Mouse (Mus musculus) stomach, embryonic 14.5 days (tissue): ENCODE results near the gene Map3k5. TPM values are rescaled to one million over a fixed set of nuclear protein-coding genes. Genes with fewer than 3 reads are reported as not detected.

ENCODE experiments used
- ATAC-seq: fragments of 200-750 bp; cut with Nextera tagmentation; 2 replicates; pipeline ENCODE4 v1.8.0; 2017; ENCODE audit warnings: low read depth, moderate TSS enrichment; ENCODE audit not compliant: insufficient number of reproducible peaks, insufficient read depth, low FRiP score
- H3K27ac ChIP-seq: fragments of 300-500 bp; sonication (generic); 2 replicates; pipeline ENCODE4 v1.5.1; 2014; ENCODE audit warnings: mild to moderate bottlenecking, low read length, moderate library complexity, mixed read lengths
- H3K27me3 ChIP-seq: fragments of 300-500 bp; sonication (generic); 2 replicates; pipeline ENCODE4 v1.6.1; 2014; ENCODE audit warnings: low read length, control low read depth, mixed read lengths; ENCODE audit not compliant: control insufficient read depth, insufficient read depth
- H3K36me3 ChIP-seq: fragments of 300-500 bp; sonication (generic); 2 replicates; pipeline ENCODE4 v1.6.1; 2014; ENCODE audit warnings: mild to moderate bottlenecking, control low read depth, low read length, moderate library complexity, mixed read lengths; ENCODE audit not compliant: control insufficient read depth, insufficient read depth
- H3K4me1 ChIP-seq: fragments of 300-500 bp; sonication (generic); 2 replicates; pipeline ENCODE4 v1.6.1; 2014; ENCODE audit warnings: low read length, control low read depth, mixed read lengths; ENCODE audit not compliant: control insufficient read depth, insufficient read depth
- H3K4me2 ChIP-seq: fragments of 300-500 bp; sonication (generic); replicated peaks from 2 replicates; pipeline ENCODE4 v1.6.1; 2014; ENCODE audit warnings: low read depth, low read length, control low read depth
- H3K4me3 ChIP-seq: fragments of 300-500 bp; sonication (generic); 2 replicates; pipeline ENCODE4 v1.5.1; 2014; ENCODE audit warnings: low read depth, low read length, control low read depth
- H3K9ac ChIP-seq: fragments of 300-500 bp; sonication (generic); replicated peaks from 2 replicates; pipeline ENCODE4 v1.6.1; 2014; ENCODE audit warnings: low read depth, mild to moderate bottlenecking, control low read depth, low read length, moderate library complexity, mixed read lengths
- H3K9me3 ChIP-seq: fragments of 300-500 bp; sonication (generic); 2 replicates; pipeline ENCODE4 v1.6.1; 2016; ENCODE audit warnings: low read depth, low read length, control low read depth; ENCODE audit not compliant: control insufficient read depth
- WGBS: fragments of 180-500 bp; shearing (Covaris S2); extraction: QIAGEN DNeasy Blood & Tissue Kit; methylation state at CpG from one replicate; pipeline ENCODE4 v1.1.7; 2014; 5-methylcytosine and 5-hydroxymethylcytosine counted together
- polyA plus RNA-seq: library from polyadenylated mRNA; unstranded; fragments of >200 nt; fragmentation: Nextera tagmentation; extraction: Ambion mirVana; gene quantifications from 2 replicates; pipeline ENCODE4 v1.2.1, GENCODE M21; 2014

Map3k5 gene
- polyA plus RNA-seq, 1 experiment from 2014 or later, result 4.6 TPM

DNA sequence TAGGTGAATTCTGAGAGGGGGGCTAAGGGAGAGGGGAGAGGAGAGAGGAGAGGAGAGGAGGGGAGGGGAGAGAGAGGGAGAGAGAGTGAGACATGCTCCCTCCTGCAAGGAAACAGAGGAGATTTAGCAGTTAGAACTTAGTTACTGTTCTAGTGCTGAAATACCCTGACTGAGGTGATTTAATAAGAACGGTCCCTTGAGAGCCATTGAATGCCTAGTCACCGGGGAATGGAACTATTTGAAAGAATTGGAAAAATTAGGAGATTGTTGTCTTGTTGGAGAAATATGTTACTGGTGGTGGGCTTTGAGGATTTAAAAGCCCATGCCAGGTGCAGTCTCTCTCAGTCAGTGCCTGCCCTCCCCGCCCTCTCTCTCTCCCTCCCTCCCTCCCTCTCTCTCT, 61.9 kb downstream of the Map3k5 start:
- WGBS, result 68% methylated on average over 3 of the region's 3 CpGs
- Histone ChIP-seq H3K4me1 (peaks cover 4% of the 10 kb centered on the region; the same call in 1 of the 2 replicates), H3K4me2 (no peak overlapping the region), H3K36me3 (no peaks in the 10 kb centered on the region), H3K9me3 (peaks cover 3% of the 10 kb centered on the region; the same call in 1 of the 2 replicates), H3K4me3 (no peak overlapping the region), H3K27me3 (no peaks in the 10 kb centered on the region), H3K9ac (no peak overlapping the region), H3K27ac (no peak overlapping the region)
- ATAC-seq, result no peak

GRCm38 (mm10) chr10:19999703-20000407, 65.6 kb downstream of the Map3k5 start:
- H3K27me3 ChIP-seq, result no peaks in the 10 kb centered on the region
- no peaks in the 10 kb centered on the region for H3K36me3 ChIP-seq
- H3K9ac ChIP-seq, result no peak overlapping the region
- no peak overlapping the region for H3K4me2 ChIP-seq
- no peaks in the 10 kb centered on the region for H3K4me1 ChIP-seq
- H3K4me3 ChIP-seq, result no peak overlapping the region
- WGBS, result 69% methylated on average over 4 of the region's 4 CpGs
- H3K9me3 ChIP-seq, result peaks cover 3% of the 10 kb centered on the region; the same call in 1 of the 2 replicates
- H3K27ac ChIP-seq, result no peak overlapping the region
- ATAC-seq, result no peak

- no peaks in the 10 kb centered on the region for H3K4me1 ChIP-seq
- no peak overlapping the region for H3K4me2 ChIP-seq
- no peak overlapping the region for H3K9ac ChIP-seq
- no peak overlapping the region for H3K27ac ChIP-seq
- no peaks in the 10 kb centered on the region for H3K36me3 ChIP-seq
- H3K4me3 ChIP-seq, result no peak overlapping the region
- ATAC-seq, result no peak
- 76% methylated on average over 8 of the region's 8 CpGs for WGBS
- H3K9me3 ChIP-seq, result peaks cover 3% of the 10 kb centered on the region; the same call in 1 of the 2 replicates
- H3K27me3 ChIP-seq, result no peaks in the 10 kb centered on the region
Observed at GRCm38 (mm10) chr10:20000408-20000770, 66.1 kb downstream of the Map3k5 start.

DNA sequence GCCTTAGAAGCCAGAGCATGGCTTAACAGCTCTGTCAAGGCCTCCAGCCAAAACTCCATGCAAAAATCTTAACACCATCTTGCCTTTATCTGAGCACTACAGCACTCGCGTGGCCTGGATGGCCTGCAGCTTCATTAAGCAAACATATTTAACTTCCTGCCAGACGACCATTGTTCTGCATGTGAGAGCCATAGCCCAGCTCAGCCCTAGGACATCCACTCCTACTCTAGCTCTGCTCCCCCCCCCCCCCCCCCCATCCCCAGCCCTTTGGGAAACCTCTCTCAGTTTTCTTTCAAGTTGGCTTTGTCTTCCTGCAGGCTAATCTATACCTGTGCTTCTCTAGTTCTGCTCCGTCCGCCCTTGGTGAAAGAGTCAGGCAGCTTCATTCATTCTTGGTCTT, 67.7 kb downstream of the Map3k5 start:
- H3K27ac ChIP-seq, result no peak overlapping the region
- no peak overlapping the region for H3K9ac ChIP-seq
- H3K4me3 ChIP-seq, result no peak overlapping the region
- no peaks in the 10 kb centered on the region for H3K36me3 ChIP-seq
- 50% methylated on average over 5 of the region's 5 CpGs for WGBS
- no peaks in the 10 kb centered on the region for H3K4me1 ChIP-seq
- no peak for ATAC-seq
- H3K4me2 ChIP-seq, result no peak overlapping the region
- no peaks in the 10 kb centered on the region for H3K27me3 ChIP-seq
- peaks cover 3% of the 10 kb centered on the region; the same call in 1 of the 2 replicates for H3K9me3 ChIP-seq

DNA sequence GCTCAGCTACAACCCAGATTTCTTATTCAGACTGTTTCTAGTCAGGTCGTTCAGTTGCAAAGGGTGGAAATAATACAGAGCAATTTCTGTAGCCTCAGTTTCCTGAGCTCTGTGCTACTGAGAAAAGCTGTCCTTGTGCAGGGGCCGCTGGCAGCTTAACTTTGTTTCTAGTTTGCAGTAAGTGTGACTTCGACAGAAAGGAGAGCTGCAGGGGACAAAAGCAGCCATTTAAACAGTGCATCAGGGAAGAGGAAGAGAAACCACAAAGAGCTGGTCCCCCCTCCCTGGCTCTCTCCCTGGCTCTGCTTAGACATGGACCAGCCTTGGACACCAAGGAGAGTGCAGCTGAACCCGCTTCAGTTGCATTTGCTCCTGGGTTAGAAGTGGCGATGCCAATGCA, 68.7 kb downstream of the Map3k5 start:
- Histone ChIP-seq H3K36me3 (no peaks in the 10 kb centered on the region), H3K4me2 (no peak overlapping the region), H3K27ac (no peak overlapping the region), H3K9me3 (no peaks in the 10 kb centered on the region), H3K4me1 (no peaks in the 10 kb centered on the region), H3K9ac (no peak overlapping the region), H3K27me3 (no peaks in the 10 kb centered on the region), H3K4me3 (no peak overlapping the region)
- ATAC-seq, result no peak
- 64% methylated on average over 5 of the region's 5 CpGs for WGBS

DNA sequence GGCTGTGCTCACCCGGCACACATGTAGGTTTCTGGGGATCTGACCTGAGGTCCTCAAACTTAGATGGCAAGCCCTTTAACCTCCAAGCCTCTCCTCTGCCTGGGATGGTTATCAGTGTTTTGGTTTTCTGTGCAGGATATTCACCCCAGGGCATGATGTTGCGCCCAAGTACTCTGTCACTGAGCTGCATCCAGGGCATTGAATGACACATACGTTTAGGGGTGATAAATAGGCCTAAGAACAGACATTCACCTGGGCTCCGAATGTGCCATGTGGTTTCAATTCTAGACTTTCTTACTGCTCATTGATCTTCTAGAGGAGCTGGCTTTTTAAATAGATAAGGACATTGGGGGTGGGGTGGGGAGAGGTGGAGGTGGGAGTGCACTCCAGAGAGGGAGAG, 70.5 kb downstream of the Map3k5 start:
- no peak for ATAC-seq
- Histone ChIP-seq H3K9me3 (no peaks in the 10 kb centered on the region), H3K27me3 (no peaks in the 10 kb centered on the region), H3K4me3 (no peak overlapping the region), H3K9ac (no peak overlapping the region), H3K4me2 (no peak overlapping the region), H3K4me1 (no peaks in the 10 kb centered on the region), H3K27ac (no peak overlapping the region), H3K36me3 (no peaks in the 10 kb centered on the region)
- WGBS, result 79% methylated on average over 4 of the region's 4 CpGs

DNA sequence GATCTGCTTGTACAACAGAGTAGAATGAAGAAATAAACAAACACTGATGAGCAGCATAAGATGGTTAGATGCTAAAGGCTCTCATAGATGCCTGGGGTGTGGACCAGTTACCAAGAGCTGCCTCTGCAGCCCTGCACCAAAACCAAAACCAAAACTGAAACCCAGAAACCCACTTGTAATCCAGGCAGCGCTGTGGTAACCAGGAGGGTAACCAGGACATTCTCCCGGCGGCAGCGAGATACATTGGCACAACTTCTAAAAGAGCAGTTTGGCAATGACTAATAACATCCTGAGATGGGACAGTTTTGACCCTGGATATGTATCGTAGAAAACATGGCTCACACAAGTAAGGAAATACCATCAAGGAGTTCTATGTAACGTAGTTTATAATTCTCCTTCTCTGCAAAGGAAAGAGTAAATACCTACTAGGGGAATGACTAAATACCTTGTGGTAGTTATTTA, 71.2 kb downstream of the Map3k5 start:
- Histone ChIP-seq H3K9ac (no peak overlapping the region), H3K4me2 (no peak overlapping the region), H3K4me3 (no peak overlapping the region), H3K36me3 (no peaks in the 10 kb centered on the region), H3K27me3 (no peaks in the 10 kb centered on the region), H3K9me3 (no peaks in the 10 kb centered on the region), H3K4me1 (no peaks in the 10 kb centered on the region), H3K27ac (no peak overlapping the region)
- no peak for ATAC-seq
- WGBS, result 91% methylated on average over 6 of the region's 6 CpGs

DNA sequence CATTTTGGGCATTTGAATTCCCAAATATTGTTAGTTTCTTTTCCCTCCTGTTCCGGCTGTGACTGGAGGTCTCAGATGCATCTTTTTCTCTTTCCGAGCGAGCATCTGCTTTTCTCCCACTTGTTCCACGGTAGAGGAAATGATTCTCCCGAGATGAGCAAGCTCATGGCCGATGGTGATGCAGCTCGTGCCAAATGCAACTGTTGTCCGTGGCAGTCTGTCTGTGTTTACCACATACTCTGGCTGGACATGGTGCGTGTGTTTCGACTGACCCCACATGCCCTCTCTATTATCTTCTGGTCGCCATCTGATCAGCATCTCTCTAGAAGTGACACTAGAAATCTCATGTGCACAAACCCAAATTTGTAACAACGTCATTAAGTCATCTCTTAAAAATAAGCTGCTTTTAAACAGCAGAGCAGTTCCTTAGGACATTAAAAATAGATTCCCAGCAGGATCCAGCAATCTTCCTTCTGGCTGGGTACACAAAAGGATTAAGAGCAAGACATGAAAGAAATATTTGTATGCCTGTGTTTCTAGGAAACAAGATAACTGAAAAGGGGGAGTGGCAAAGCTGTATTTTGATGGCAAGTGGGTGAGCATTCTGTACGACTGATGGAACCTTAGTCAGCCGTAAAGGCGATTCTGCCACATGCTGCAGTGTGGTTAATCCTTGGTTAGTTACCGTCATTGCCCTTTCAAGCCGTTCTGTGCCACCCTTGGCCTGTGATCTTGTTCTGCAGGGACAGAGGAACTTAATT, 72.2 kb downstream of the Map3k5 start:
- Histone ChIP-seq H3K27ac (no peak overlapping the region), H3K36me3 (no peaks in the 10 kb centered on the region), H3K9me3 (no peaks in the 10 kb centered on the region), H3K4me1 (no peaks in the 10 kb centered on the region), H3K4me3 (no peak overlapping the region), H3K4me2 (no peak overlapping the region), H3K27me3 (no peaks in the 10 kb centered on the region), H3K9ac (no peak overlapping the region)
- WGBS, result 72% methylated on average over 17 of the region's 17 CpGs
- no peak for ATAC-seq
